Mouse (Mus musculus): ENCODE data around the gene Birc3.
"Not testable (repeated sequence)": the region's sequence is repeated elsewhere in the genome, so short reads cannot be mapped to it uniquely, and the experiment has no call there.

Birc3 gene

DNA sequence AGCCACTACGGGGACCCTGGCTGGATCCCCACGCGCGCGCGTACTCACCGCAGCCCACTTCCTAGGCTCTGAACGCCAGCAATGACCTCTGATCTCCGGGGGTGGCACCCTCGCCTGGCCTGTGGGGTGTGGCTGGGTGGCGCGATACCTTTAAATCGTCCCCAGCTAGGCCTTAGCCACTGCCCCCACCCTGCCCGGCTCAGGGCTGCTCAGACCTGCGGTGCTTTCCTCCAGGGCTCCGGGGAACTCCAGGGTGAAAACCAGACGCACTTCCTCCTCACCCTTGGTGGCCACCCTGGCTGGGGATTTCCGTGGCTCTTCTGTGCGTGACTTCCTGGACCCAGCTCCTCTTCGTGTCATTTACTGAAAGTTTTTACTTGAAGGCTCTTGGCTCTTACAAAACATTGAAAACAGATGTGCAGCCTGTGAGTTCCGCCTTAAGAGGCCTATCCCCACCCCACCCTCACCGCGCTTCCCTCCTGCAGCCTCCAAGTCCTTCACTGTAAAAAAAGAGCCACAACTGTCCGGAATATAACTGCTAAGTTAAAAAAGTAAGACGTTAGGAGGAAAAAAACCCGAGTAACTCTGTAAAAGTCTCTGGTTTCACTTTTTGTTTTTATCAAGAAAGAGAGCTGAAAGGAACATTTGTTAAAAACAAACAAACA lies at the start of gene Birc3:
TSS of gene Birc3 (minus strand) at position 412 of the 665 bp plus-strand sequence.
- DNase-seq, result peak; percentile 86

- DNase-seq, result no peak
These were observed 41.9 kb upstream of the Birc3 start for GRCm38 (mm10) chr9:7914925-7915324.

DNA sequence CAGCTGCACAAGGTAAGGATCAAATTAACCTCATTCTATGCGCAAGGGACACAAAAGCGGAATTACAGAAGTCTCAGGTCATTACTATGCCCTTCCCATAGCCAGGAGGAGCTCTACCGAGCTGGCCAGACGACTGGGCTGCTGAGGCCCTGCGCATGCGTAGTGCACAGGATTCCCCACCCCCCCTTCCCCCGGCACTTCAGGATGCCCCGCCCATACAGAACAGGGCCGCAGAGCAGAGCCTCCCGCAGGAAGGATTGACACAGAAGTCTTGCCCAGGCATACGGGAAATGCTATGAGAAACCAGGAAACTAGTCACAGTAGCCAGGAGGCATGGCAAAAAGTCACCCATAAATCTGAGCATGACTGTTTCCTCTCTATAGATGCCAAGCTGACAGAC lies 41.5 kb upstream of the Birc3 start:
- peak; percentile 81 for DNase-seq

DNA sequence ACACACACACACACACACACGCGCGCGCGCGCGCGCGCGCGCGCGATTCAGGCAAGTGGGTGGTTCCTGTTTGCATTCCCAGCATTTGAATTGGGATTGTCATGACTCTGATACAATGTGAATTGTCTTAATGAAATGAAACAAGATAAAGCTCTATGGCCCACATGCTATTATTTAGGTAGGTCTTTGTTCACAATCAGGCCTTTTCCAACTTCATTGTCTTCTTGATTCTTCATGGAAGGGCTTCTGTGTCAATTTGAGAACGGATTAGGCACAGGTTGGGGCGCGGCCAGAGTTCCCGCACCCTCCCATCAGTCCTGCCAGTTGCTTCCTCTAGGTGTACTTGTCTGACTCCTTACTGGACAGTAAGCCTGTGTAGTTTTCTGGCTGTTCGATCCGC lies 41.0 kb upstream of the Birc3 start:
- no peak for DNase-seq

- no peak for DNase-seq
These were observed 34.5 kb upstream of the Birc3 start for GRCm38 (mm10) chr9:7907351-7907985.

DNA sequence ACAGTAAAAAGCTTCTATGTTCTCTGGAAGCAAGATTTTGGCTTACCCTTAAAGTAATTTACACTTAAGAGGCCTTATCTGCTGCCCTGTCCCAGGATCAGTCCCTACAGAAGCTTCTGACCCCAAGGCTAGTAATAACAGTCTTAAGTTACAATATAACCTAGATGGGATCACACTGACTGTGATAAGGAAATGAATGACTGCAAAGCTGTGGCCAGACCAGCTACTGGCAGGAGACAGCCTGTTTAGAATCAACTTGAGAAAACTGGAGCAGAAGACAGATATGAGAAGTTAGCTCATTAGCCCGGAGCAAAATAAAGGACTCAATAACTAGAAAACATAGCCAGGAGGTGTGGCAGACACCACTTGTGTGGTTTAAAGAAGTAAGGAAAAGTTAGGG lies 33.6 kb upstream of the Birc3 start:
- DNase-seq, result no peak

GRCm38 (mm10) chr9:7903825-7904224 lies 30.8 kb upstream of the Birc3 start:
- no peak for DNase-seq

DNA sequence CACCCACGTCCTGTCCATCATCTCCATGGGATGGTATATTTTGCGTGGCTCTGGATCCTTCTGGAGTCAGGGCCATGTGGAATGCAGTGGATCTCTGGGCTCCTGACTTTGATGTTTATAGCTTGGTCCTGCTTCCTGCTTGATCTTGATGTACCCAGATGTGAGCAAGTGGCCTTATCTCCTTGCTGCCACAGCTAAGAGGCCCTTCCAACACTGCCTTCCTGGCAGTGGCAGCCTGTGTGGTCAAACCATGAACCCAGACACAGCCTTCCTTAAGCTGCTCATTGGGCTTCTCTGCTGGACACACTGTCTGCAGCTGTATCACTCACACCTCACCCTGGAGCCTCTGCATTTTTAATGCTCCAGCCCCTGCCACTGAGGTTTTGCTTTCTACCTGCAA lies 30.3 kb upstream of the Birc3 start:
- DNase-seq, result no peak

DNA sequence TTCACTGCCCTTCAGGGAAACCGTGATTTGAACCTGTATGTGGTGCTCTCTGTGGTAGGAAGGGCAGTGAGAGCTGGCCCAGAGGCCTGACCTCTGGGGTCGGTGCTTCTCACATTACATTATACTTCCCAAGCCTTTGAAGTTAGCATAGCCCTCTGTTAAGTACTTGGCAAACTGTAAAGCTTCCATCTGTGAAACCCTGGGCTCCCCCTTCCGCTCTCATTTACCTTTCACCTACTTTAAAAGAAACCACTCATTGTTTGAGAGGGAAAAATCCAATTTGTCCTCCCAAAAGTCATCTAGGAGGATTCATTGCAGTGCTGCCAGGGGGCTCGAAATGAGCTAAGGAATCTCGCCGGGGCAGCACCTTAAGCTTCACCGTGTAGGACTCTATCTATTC lies 29.3 kb upstream of the Birc3 start:
- DNase-seq, result no peak

DNA sequence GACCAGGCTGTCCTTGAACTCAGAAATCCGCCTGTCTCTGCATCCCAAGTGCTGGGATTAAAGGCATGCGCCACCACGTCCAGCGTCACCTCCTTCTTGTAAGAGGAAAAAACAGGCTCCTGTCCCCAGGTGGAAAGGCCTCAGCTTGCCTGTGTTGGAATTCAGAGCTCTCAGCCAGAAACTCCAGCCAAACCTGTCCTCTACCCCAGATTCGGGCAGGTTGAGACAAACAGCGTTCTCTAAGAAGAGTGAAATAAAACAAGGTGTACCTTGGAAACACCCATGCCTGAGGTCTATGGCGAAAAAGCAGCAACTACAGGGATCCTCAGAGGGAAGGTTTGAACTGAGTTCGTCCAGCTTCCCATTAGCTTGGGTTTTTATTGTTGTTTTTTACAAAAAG lies 28.0 kb upstream of the Birc3 start:
- DNase-seq, result no peak

DNA sequence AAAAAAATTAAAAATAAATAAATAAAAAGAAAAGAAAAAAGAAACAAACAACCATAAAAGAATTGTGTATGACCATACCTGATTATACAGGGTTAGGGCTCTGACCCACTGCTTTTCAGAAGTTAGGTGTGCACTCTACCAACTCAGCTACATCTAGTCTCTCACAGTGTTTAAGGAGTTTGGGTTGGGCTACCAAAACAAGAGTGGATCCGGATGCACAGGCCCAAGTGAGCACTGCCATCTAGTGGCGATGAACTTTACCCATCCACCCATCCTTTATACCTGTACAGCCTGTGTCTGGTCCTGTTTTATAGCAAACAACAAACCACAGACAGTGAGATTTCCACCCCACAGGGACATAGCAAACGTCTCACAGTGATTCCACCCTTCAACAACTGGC lies 24.5 kb upstream of the Birc3 start:
- peak; percentile 62 for DNase-seq

DNA sequence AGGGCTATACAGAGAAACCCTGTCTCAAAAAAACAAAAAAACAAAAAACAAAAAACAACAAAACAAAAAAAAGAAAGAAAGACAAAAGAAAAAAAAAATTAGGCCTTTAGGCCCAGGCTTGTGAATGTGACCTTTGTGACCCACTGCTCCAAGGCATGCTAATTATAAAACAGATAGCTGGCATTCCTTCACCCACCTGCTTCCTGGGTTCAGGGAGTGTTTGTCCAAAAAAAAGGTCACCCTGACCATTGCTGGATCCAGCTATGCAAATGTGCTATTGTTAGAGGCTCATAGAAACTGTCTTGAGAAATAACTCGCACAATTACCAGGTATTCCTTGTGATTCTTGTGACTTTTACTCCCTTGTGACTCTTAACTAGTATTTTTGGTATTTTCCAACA lies 18.8 kb upstream of the Birc3 start:
- not testable (repeated sequence) for DNase-seq

DNA sequence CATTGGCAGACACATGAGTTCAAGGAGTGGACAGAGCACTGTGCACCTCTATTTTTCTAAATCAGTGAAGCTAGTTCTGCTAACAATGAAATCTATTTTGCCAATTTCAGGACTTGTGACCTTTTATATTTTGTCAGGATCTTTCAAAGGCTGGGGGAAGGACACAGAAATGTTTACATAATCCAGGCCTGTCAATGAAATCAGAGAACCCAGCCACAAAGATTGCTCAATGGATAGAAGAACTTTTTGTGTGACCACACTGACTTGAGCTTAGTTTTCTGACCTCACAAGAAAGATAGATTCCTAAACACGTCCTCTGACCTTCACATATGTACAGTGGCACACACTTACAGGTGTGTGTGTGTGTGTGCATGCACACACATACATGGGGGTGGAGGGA lies 18.2 kb upstream of the Birc3 start:
- DNase-seq, result no peak

- DNase-seq, result no peak
These were observed 11.4 kb upstream of the Birc3 start for GRCm38 (mm10) chr9:7884346-7884745.

DNA sequence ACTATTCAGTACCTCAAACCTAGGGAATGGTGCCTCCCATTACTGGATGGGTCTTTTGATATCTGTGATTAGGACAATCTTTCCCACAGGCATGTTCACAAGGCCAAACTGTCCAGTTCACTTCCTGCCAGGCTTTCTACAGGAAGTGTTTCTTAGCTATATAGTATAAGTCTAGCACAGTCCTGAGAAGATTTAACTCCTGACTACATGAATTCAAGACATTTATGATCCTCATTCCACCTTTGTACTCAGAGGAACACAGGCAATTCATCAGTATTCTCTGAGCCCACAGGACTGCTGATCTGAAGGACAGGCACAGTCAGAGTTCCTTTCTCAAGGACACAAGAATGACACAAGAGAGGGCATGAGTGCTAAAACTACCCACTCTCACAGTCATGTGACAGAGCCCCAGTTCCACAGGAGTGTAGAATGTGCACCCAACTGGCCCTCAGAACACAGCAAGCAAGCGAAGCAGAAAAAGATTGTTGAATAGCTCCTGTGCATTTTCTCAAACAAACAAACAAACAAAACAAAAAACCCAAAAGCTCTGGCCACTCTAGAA lies 9.4 kb upstream of the Birc3 start:
- DNase-seq, result no peak

- DNase-seq, result no peak
These were observed 675 bp upstream of the Birc3 start for GRCm38 (mm10) chr9:7873511-7874211.

- no peak for DNase-seq
These were observed 777 bp downstream of the Birc3 start for GRCm38 (mm10) chr9:7872044-7872774.

- no peak for DNase-seq
These were observed 1.5 kb downstream of the Birc3 start for GRCm38 (mm10) chr9:7871316-7872043.

GRCm38 (mm10) chr9:7870556-7871315 lies 2.2 kb downstream of the Birc3 start:
- DNase-seq, result no peak

DNA sequence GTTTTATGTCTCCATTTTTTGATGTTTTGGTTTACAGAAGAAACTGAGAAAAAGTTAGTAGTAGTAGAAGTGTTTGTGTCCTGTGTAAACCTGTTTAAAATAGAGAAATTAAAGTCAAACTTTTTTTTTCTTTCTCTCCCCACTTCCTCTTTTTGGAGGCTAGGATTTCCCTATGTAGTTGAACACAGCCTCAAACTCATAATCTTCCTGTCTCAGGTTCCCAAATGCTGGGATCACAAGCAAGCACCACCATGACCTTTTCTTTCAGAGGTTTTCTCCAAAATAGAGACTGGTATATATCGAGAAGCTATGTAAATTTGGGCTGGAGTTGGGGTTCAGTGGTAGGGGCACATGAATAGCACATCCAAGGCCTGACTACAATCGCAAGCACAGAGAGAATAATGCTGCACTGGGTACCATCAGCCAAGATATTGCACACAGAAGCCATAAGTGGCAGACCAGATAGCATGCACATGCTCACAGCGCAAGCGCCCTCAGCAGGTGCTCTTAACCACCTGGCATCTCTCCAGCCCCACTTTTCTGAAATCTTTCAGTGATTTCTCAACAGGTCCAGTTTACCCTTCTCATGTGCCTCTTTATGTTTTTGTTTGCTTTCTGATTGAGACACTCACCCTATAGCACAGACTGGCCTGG lies 4.0 kb downstream of the Birc3 start:
- no peak for DNase-seq

DNA sequence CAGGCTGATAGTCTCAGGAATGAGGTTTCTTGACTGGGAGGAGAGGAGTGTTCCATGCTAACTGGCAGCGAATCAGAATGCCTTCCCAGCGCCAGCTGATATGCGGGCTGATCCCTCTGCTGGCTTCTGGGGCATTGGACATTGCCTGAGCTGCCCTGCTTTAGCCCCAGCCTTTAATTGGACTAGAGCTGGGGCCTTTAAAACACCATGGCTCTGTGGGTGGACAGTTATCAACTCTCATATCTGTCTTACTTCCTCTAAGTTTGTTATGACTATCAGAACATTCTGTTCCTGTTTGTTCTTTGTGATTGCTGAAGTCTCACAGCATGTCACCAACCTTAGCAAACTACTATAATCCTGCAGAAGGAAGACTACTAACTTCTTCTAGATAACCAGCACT lies 5.0 kb downstream of the Birc3 start:
- DNase-seq, result no peak
